Mouse (Mus musculus) CH12.LX (cell line): ENCODE data around the gene Armh1. TPM values are rescaled to one million over a fixed set of nuclear protein-coding genes. Genes with fewer than 3 reads are reported as not detected.

ENCODE experiments used
- DNase-seq: peaks from one replicate; pipeline ENCODE4 v3.0.0-alpha.2; 2013; ENCODE audit errors: extremely low read depth
- H3K27ac ChIP-seq: 2 replicates; pipeline ENCODE4 v1.5.1; 2012; ENCODE audit warnings: low read depth, mild to moderate bottlenecking, control low read depth, moderate library complexity; ENCODE audit not compliant: insufficient read depth
- H3K27me3 ChIP-seq: replicated peaks from 2 replicates; pipeline ENCODE3; 2012; ENCODE audit warnings: inconsistent platforms
- H3K36me3 ChIP-seq, 2 experiments: replicated peaks in 1 of 2; 2 replicates each; pipeline versions ENCODE3 to v1.6.1; 2012; ENCODE audit warnings: inconsistent platforms in 1 of 2, low read length in 1 of 2, mild to moderate bottlenecking in 1 of 2, mixed read lengths in 1 of 2, moderate library complexity in 1 of 2; ENCODE audit not compliant: control insufficient read depth in 1 of 2, insufficient read depth in 1 of 2
- H3K4me1 ChIP-seq, 2 experiments: 2 replicates each; pipeline ENCODE4 v1.6.1; 2012; ENCODE audit warnings: inconsistent platforms in 1 of 2, moderate library complexity in 1 of 2; ENCODE audit not compliant: insufficient read depth in 2 of 2, control insufficient read depth in 1 of 2
- H3K4me2 ChIP-seq: 2 replicates; pipeline ENCODE4 v1.6.1; 2012; ENCODE audit warnings: low read depth, mild to moderate bottlenecking, control low read depth; ENCODE audit not compliant: poor library complexity, insufficient read depth, severe bottlenecking
- H3K4me3 ChIP-seq, 3 experiments: fragments of 150-350 bp in 1 of 3; sonication (generic) in 1 of 3; replicated peaks in 1 of 3; 2 replicates each; pipeline versions ENCODE3 to v1.5.1; 2011 to 2012; ENCODE audit warnings: low read depth in 2 of 3, low read length in 2 of 3, mild to moderate bottlenecking in 2 of 3, moderate library complexity in 2 of 3, control low read depth in 1 of 3, improper control_type of control experiment in 1 of 3, inconsistent platforms in 1 of 3, mixed read lengths in 1 of 3; ENCODE audit not compliant: poor library complexity in 1 of 3
- H3K79me2 ChIP-seq: replicated peaks from 2 replicates; pipeline ENCODE4 v1.6.1; 2012; ENCODE audit warnings: mild to moderate bottlenecking, moderate library complexity; ENCODE audit not compliant: control insufficient read depth, poor library complexity, insufficient read depth, severe bottlenecking; ENCODE audit errors: extremely low read depth
- H3K9ac ChIP-seq: 2 replicates; pipeline ENCODE4 v1.6.1; 2012; ENCODE audit warnings: low read depth, mild to moderate bottlenecking, control low read depth, moderate library complexity; ENCODE audit not compliant: insufficient read depth
- H3K9me3 ChIP-seq: replicated peaks from 2 replicates; pipeline ENCODE3; 2012; ENCODE audit warnings: low read length, inconsistent platforms, mixed read lengths
- CTCF ChIP-seq, 2 experiments: IDR thresholded peaks in 1 of 2; conservative IDR thresholded peaks in 1 of 2; 2 replicates each; pipeline ENCODE4 v1.5.1; 2011 to 2012; ENCODE audit warnings: low read depth in 2 of 2, low read length in 2 of 2, improper control_type of control experiment in 1 of 2, inconsistent platforms in 1 of 2, mild to moderate bottlenecking in 1 of 2, moderate library complexity in 1 of 2
- HCFC1 ChIP-seq: IDR thresholded peaks from 2 replicates; pipeline ENCODE4 v1.6.1; 2012; ENCODE audit warnings: low read depth, mild to moderate bottlenecking, inconsistent platforms, low read length, improper control_type of control experiment
- MAZ ChIP-seq: IDR thresholded peaks from 2 replicates; pipeline ENCODE4 v1.6.1; 2012; ENCODE audit warnings: low read depth, mild to moderate bottlenecking, inconsistent platforms, low read length, improper control_type of control experiment, moderate library complexity
- MEF2A ChIP-seq: IDR thresholded peaks from 2 replicates; pipeline ENCODE4 v1.6.1; 2014; ENCODE audit warnings: low read depth, mild to moderate bottlenecking, inconsistent platforms, low read length, improper control_type of control experiment, borderline replicate concordance
- MYC ChIP-seq: IDR thresholded peaks from 2 replicates; pipeline ENCODE4 v1.6.1; 2011; ENCODE audit warnings: low read depth, mild to moderate bottlenecking, improper control_type of control experiment, low read length
- NELFE ChIP-seq: IDR thresholded peaks from 2 replicates; pipeline ENCODE4 v1.6.1; 2011; ENCODE audit warnings: low read depth, low read length, improper control_type of control experiment
- PAX5 ChIP-seq: IDR thresholded peaks from 2 replicates; pipeline ENCODE4 v1.6.1; 2012; ENCODE audit warnings: low read length, inconsistent platforms, mixed read lengths
- RAD21 ChIP-seq: IDR thresholded peaks from 2 replicates; pipeline ENCODE4 v1.6.1; 2011; ENCODE audit warnings: low read depth, mild to moderate bottlenecking, low read length, improper control_type of control experiment, moderate library complexity
- SIN3A ChIP-seq: IDR thresholded peaks from 2 replicates; pipeline ENCODE4 v1.6.1; 2012; ENCODE audit warnings: low read length, improper control_type of control experiment, inconsistent platforms
- SMC3 ChIP-seq: IDR thresholded peaks from 2 replicates; pipeline ENCODE4 v1.6.1; 2011; ENCODE audit warnings: low read depth, low read length, improper control_type of control experiment
- TBP ChIP-seq: conservative IDR thresholded peaks from 2 replicates; pipeline ENCODE4 v1.6.1; 2011; ENCODE audit warnings: low read depth, low read length, improper control_type of control experiment
- USF1 ChIP-seq: IDR thresholded peaks from 2 replicates; pipeline ENCODE4 v1.6.1; 2014; ENCODE audit warnings: low read depth, mild to moderate bottlenecking, inconsistent platforms, low read length, improper control_type of control experiment
- USF2 ChIP-seq: conservative IDR thresholded peaks from 2 replicates; pipeline ENCODE4 v1.6.1; 2011; ENCODE audit warnings: low read depth, low read length, improper control_type of control experiment
- ZMIZ1 ChIP-seq: IDR thresholded peaks from 2 replicates; pipeline ENCODE4 v1.6.1; 2012; ENCODE audit warnings: low read depth, mild to moderate bottlenecking, inconsistent platforms, low read length, improper control_type of control experiment
- dilution Hi-C: fragments of 300-500 bp; cut with MboI; formaldehyde crosslinking; loops from 2 replicates; pipeline ENCODE4 v1.14.3; 2020; ENCODE audit warnings: low sequenced_read_pairs; ENCODE audit not compliant: extremely low pct_unique_long_range_greater_than_20kb, extremely low pct_ligation_motif_present
- in situ Hi-C: fragments of 300-500 bp; cut with MboI; formaldehyde crosslinking; loops from 3 replicates; pipeline ENCODE4 v1.14.3; 2019; ENCODE audit warnings: low sequenced_read_pairs, low pct_ligation_motif_present, low pct_unique_long_range_greater_than_20kb, mixed read lengths
- polyA plus RNA-seq: library from polyadenylated mRNA; unstranded; fragments of >175 nt; gene quantifications from 2 replicates; pipeline ENCODE4 v1.2.1, GENCODE M21; 2012; ENCODE audit warnings: low read depth; ENCODE audit not compliant: insufficient read length
- total RNA-seq, 2 experiments: library from RNA; depleted of rRNA; stranded (reverse); fragments of 300-350 nt in 1 of 2; fragments of >200 nt in 1 of 2; gene quantifications; 2 replicates each; pipeline ENCODE4 v1.2.3; 2012 to 2014

The Armh1 gene
- total and polyA plus RNA-seq, 3 experiments = not detected

DNA sequence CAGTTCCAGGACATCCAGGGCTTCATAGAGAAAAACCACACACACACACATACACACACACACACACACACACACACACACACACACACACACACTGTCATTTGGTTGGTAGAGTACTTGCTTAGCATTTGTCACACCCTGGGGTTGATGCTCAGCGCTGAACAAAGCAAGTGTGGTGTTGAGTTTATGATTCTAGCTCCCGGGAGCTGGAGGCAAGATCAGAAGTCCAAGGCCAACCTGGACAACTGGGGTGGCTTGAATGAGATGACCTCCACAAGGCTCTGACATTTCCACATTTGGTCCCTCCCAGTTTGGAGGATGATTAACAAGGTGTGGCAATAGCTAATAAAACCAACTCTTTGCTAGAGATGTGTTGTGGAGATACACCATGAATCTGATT is 20.7 kb downstream of the Armh1 start:
- Histone ChIP-seq H3K79me2 (no peaks in the 10 kb centered on the region), H3K36me3 (no peaks in the 10 kb centered on the region), H3K4me2 (no peak overlapping the region), H3K4me1 (no peaks in the 10 kb centered on the region), H3K9me3 (peaks cover 3% of the 10 kb centered on the region), H3K9ac (no peak overlapping the region), H3K27me3 (peaks cover 23% of the 10 kb centered on the region), H3K27ac (no peak overlapping the region), H3K4me3 (no peak overlapping the region)
- no peak for DNase-seq
- dilution Hi-C loops = no loop called here
- in situ Hi-C loops = no loop called here
- TF ChIP-seq USF2 (no peak), PAX5 (no peak), MEF2A (no peak), HCFC1 (no peak)

DNA sequence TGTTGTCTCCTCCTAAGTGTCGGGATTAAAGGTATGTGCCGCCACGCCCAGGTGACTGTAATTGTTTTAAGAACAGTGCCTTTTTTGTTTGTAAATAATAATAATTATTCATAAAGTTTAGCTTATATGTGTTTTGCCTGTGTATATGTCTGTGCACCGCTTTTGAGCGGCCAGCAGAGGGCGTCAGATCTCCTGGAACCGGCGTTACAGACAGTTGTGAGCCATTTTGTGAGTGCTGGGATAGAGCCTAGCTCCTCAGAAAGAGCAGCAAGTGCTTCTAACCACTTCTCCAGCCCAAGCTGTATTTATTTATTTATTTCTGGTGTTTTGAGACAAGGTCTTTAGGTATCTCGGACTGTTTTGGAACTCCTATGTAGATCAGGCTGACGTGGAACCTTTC is 21.6 kb downstream of the Armh1 start:
- dilution Hi-C loops = no loop called here

DNA sequence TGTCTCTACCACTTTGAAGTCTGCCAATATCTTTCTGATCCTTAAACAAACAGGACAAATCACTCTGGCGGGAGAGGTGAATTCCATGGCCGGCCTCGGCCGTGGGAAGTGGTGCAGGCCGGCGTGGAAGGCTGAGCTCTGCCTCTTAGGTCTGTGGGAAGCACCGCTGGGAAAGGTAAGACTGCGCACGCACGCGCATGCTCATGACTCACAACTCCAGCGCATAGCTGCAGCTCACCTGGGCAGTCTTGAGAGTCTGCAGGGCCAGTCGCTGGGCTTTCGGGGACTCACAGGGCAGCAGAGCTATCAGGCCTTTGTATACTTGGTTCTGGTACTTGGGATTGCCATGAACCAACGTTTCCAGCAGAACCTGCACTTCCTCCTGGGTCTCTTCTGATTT is 22.3 kb downstream of the Armh1 start:
- no peak overlapping the region for H3K4me2 ChIP-seq
- no peaks in the 10 kb centered on the region for H3K9me3 ChIP-seq
- H3K4me3 ChIP-seq = no peak overlapping the region
- DNase-seq = no peak
- peaks cover 19% of the 10 kb centered on the region for H3K27me3 ChIP-seq
- H3K79me2 ChIP-seq = no peaks in the 10 kb centered on the region
- no peaks in the 10 kb centered on the region for H3K4me1 ChIP-seq
- dilution Hi-C loops = no loop called here
- H3K36me3 ChIP-seq = no peaks in the 10 kb centered on the region
- H3K27ac ChIP-seq = no peak overlapping the region
- no peak for TF ChIP-seq MYC
- TF ChIP-seq TBP = no peak
- TF ChIP-seq USF1 = no peak
- TF ChIP-seq MAZ = no peak
- no peak for TF ChIP-seq SIN3A
- TF ChIP-seq PAX5 = no peak
- no peak for TF ChIP-seq CTCF (conservative IDR thresholded peaks at IDR 0.05 in 1 of 2, IDR thresholded peaks at IDR 0.05 in 1 of 2; ENCODE audit: low read depth in 2 of 2, low read length in 2 of 2)
- TF ChIP-seq NELFE = no peak
- no peak overlapping the region for H3K9ac ChIP-seq
- in situ Hi-C loops = no loop called here

More for the DNA sequence above, 21.6 kb downstream of the Armh1 start:
- H3K9me3 ChIP-seq = no peaks in the 10 kb centered on the region
- no peak overlapping the region for H3K4me2 ChIP-seq
- in situ Hi-C loops = no loop called here
- H3K4me3 ChIP-seq = no peak overlapping the region
- no peaks in the 10 kb centered on the region for H3K79me2 ChIP-seq
- H3K36me3 ChIP-seq = no peaks in the 10 kb centered on the region
- no peaks in the 10 kb centered on the region for H3K4me1 ChIP-seq
- TF ChIP-seq ZMIZ1 (no peak), RAD21 (peak; percentile 62), SMC3 (peak; percentile 58), PAX5 (no peak), CTCF (conservative IDR thresholded peaks at IDR 0.05 in 1 of 2, IDR thresholded peaks at IDR 0.05 in 1 of 2; ENCODE audit: low read depth in 2 of 2, low read length in 2 of 2) (peak; percentile 31 to 73; a peak in 3 of 4 replicates), SIN3A (no peak)
- DNase-seq = no peak
- peaks cover 20% of the 10 kb centered on the region for H3K27me3 ChIP-seq
- no peak overlapping the region for H3K9ac ChIP-seq
- H3K27ac ChIP-seq = no peak overlapping the region
